Mouse (Mus musculus): ENCODE data around the gene Vmn1r170.
"Not testable (repeated sequence)": the region's sequence is repeated elsewhere in the genome, so short reads cannot be mapped to it uniquely, and the experiment has no call there.

The Vmn1r170 gene

DNA sequence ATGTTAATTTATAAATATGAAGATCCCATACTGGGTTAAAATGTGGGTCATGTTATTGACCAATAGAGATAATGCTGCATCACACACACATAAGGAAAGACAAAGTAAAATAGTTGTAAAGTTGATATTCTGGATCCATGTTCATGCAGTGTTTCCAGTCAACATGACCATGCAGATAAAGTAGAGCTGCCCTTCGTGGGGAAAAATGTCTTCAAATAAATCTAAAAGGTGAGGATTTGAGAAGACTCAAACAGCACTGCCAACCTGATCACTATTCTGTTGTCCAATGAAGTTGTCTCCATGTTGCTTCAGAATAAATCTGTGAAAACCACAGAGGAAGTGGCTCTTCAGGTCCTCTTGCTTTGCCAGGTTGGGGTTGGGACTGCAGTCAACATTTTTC is at the start of gene Vmn1r170:
TSS of gene Vmn1r170 (plus strand) at position 301 of the 400 bp plus-strand sequence.
- not testable (repeated sequence) for DNase-seq (ENCODE audit: low read depth, low spot score)

DNA sequence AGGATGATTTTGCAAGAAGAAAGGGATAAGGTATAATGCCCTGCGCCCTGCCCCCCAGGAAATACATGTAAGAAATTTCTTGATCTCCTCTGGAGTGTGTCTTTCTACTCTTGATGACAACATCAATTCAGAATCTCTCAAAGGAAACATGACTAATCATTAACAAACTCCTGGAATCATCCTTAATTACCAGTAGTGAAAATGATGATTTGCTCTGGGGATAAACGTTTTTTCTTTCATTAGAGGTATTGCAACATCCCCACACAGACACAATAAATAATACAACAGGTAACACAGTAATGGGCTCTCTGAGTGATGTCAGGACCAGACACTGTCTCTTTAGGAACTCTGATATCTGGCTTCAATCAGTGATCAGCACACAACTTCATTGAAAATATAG is 30.7 kb upstream of the Vmn1r170 start, which contains the start of gene Vmn1r169:
TSS of gene Vmn1r169 (plus strand) at position 301 of the 400 bp plus-strand sequence.
- not testable (repeated sequence) for DNase-seq (ENCODE audit: low read depth, low spot score)

GRCm38 (mm10) chr7:23630422-23630821 is 24.4 kb downstream of the Vmn1r170 start, which contains the start of gene Vmn1r171:
Vmn1r171 (plus strand) TSS chr7:23630722.
- DNase-seq (ENCODE audit: low read depth, low spot score) = no peak
